Mouse (Mus musculus) E14TG2a.4 (cell line): ENCODE results near the gene Rnf216.

Experiments
- H3K27me3 ChIP-seq: 2 replicates; pipeline ENCODE4 v1.6.1; 2014; ENCODE audit warnings: low read length, control low read depth; ENCODE audit not compliant: insufficient read depth
- H3K36me3 ChIP-seq: 2 replicates; pipeline ENCODE4 v1.6.1; 2014; ENCODE audit warnings: low read length, control low read depth; ENCODE audit not compliant: insufficient read depth
- H3K4me1 ChIP-seq: replicated peaks from 2 replicates; pipeline ENCODE4 v1.6.1; 2014; ENCODE audit warnings: low read depth, low read length, control low read depth
- H3K4me3 ChIP-seq: replicated peaks from 2 replicates; pipeline ENCODE4 v1.5.1; 2014; ENCODE audit warnings: mild to moderate bottlenecking, low read length
- H3K9me3 ChIP-seq: 2 replicates; pipeline ENCODE4 v1.6.1; 2014; ENCODE audit warnings: low read length, control low read depth
- CTCF ChIP-seq: conservative IDR thresholded peaks from 2 replicates; pipeline ENCODE4 v1.5.1; 2014; ENCODE audit warnings: low read length
- NANOG ChIP-seq: IDR thresholded peaks from 2 replicates; pipeline ENCODE4 v1.6.1; 2014; ENCODE audit warnings: borderline replicate concordance, low read length, mixed read lengths
- POU5F1 ChIP-seq: IDR thresholded peaks from 2 replicates; pipeline ENCODE4 v1.6.1; 2014; ENCODE audit warnings: low read length, borderline replicate concordance

The Rnf216 gene

GRCm38 (mm10) chr5:143122125-143122524 lies 9.3 kb upstream of the Rnf216 start:
- Histone ChIP-seq H3K4me1 (peaks cover 75% of the 10 kb centered on the region), H3K9me3 (peaks cover 15% of the 10 kb centered on the region), H3K27me3 (no peaks in the 10 kb centered on the region), H3K4me3 (peak overlapping the region; percentile 45), H3K36me3 (no peaks in the 10 kb centered on the region)
- TF ChIP-seq CTCF: no peak
- TF ChIP-seq NANOG: no peak
- no peak for TF ChIP-seq POU5F1

- Histone ChIP-seq H3K4me3 (no peak overlapping the region), H3K4me1 (peaks cover 46% of the 10 kb centered on the region), H3K9me3 (no peaks in the 10 kb centered on the region), H3K27me3 (no peaks in the 10 kb centered on the region), H3K36me3 (peaks cover 23% of the 10 kb centered on the region)
- no peak for TF ChIP-seq NANOG
- no peak for TF ChIP-seq CTCF
- no peak for TF ChIP-seq POU5F1
Observed at GRCm38 (mm10) chr5:143106842-143107241, 6.0 kb downstream of the Rnf216 start.

- peaks cover 8% of the 10 kb centered on the region for H3K36me3 ChIP-seq
- no peak for TF ChIP-seq POU5F1
- TF ChIP-seq CTCF: no peak
- TF ChIP-seq NANOG: no peak
Observed at GRCm38 (mm10) chr5:143103231-143103630, 9.6 kb downstream of the Rnf216 start.

GRCm38 (mm10) chr5:143101626-143102025 lies 11.2 kb downstream of the Rnf216 start:
- TF ChIP-seq NANOG (no peak), POU5F1 (no peak), CTCF (no peak)
- H3K9me3 ChIP-seq: no peaks in the 10 kb centered on the region
- peaks cover 19% of the 10 kb centered on the region for H3K4me1 ChIP-seq
- peaks cover 4% of the 10 kb centered on the region for H3K36me3 ChIP-seq
- H3K4me3 ChIP-seq: no peak overlapping the region
- H3K27me3 ChIP-seq: no peaks in the 10 kb centered on the region

More at GRCm38 (mm10) chr5:143103231-143103630, 9.6 kb downstream of the Rnf216 start:
- Histone ChIP-seq H3K27me3 (no peaks in the 10 kb centered on the region), H3K4me1 (peaks cover 27% of the 10 kb centered on the region), H3K4me3 (no peak overlapping the region), H3K9me3 (no peaks in the 10 kb centered on the region)

- Histone ChIP-seq H3K27me3 (no peaks in the 10 kb centered on the region), H3K4me1 (peaks cover 2% of the 10 kb centered on the region; the same call in 1 of the 2 replicates), H3K9me3 (no peaks in the 10 kb centered on the region), H3K4me3 (no peak overlapping the region), H3K36me3 (peaks cover 55% of the 10 kb centered on the region)
- TF ChIP-seq CTCF (no peak), NANOG (no peak), POU5F1 (no peak)
Observed at GRCm38 (mm10) chr5:143095256-143095655, 17.5 kb downstream of the Rnf216 start.

GRCm38 (mm10) chr5:143092891-143093290 lies 19.9 kb downstream of the Rnf216 start:
- peaks cover 74% of the 10 kb centered on the region for H3K36me3 ChIP-seq
- no peak overlapping the region for H3K4me3 ChIP-seq
- H3K4me1 ChIP-seq: no peaks in the 10 kb centered on the region
- H3K27me3 ChIP-seq: no peaks in the 10 kb centered on the region
- no peaks in the 10 kb centered on the region for H3K9me3 ChIP-seq
- no peak for TF ChIP-seq CTCF
- no peak for TF ChIP-seq NANOG
- TF ChIP-seq POU5F1: no peak

GRCm38 (mm10) chr5:143084898-143085297 lies 27.9 kb downstream of the Rnf216 start:
- H3K4me3 ChIP-seq: no peak overlapping the region
- peak; percentile 87 for TF ChIP-seq CTCF
- no peak for TF ChIP-seq NANOG
- no peak for TF ChIP-seq POU5F1
- H3K27me3 ChIP-seq: no peaks in the 10 kb centered on the region
- no peaks in the 10 kb centered on the region for H3K9me3 ChIP-seq
- no peaks in the 10 kb centered on the region for H3K4me1 ChIP-seq
- H3K36me3 ChIP-seq: peaks cover 90% of the 10 kb centered on the region

GRCm38 (mm10) chr5:143079806-143080205 lies 33.0 kb downstream of the Rnf216 start:
- Histone ChIP-seq H3K9me3 (no peaks in the 10 kb centered on the region), H3K4me3 (no peak overlapping the region), H3K36me3 (peaks cover 93% of the 10 kb centered on the region), H3K27me3 (no peaks in the 10 kb centered on the region), H3K4me1 (no peaks in the 10 kb centered on the region)
- TF ChIP-seq NANOG: no peak
- no peak for TF ChIP-seq POU5F1
- no peak for TF ChIP-seq CTCF

- TF ChIP-seq NANOG (no peak), CTCF (no peak), POU5F1 (no peak)
Observed at GRCm38 (mm10) chr5:143076603-143077143, 36.1 kb downstream of the Rnf216 start.

More at GRCm38 (mm10) chr5:143076603-143077143, 36.1 kb downstream of the Rnf216 start:
- Histone ChIP-seq H3K27me3 (no peaks in the 10 kb centered on the region), H3K36me3 (peaks cover 88% of the 10 kb centered on the region), H3K4me3 (no peak overlapping the region), H3K9me3 (no peaks in the 10 kb centered on the region), H3K4me1 (peaks cover 9% of the 10 kb centered on the region)
